Mouse (Mus musculus) adrenal gland, postnatal 25 days (tissue): ENCODE data around the gene Runx2. TPM values are rescaled to one million over a fixed set of nuclear protein-coding genes. Genes with fewer than 3 reads are reported as not detected.

Experiments used
- DNase-seq: peaks from one replicate; pipeline ENCODE4 v3.0.0; 2021; ENCODE audit warnings: mixed read lengths
- total RNA-seq: library from RNA; stranded (reverse); gene quantifications from 2 replicates; pipeline ENCODE4 v1.2.3, GENCODE M21; 2021

Gene Runx2
- total RNA-seq, 1 experiment from 2014 or later = 60.4 TPM

- DNase-seq = no peak
These were observed 286.0 kb downstream of the Runx2 start for GRCm38 (mm10) chr17:44528617-44529016.

GRCm38 (mm10) chr17:44524146-44524545 is 290.5 kb downstream of the Runx2 start:
- no peak for DNase-seq

GRCm38 (mm10) chr17:44522906-44523305 is 291.7 kb downstream of the Runx2 start:
- DNase-seq = peak; percentile 48

- no peak for DNase-seq
These were observed 294.2 kb downstream of the Runx2 start for GRCm38 (mm10) chr17:44520122-44521075.

- DNase-seq = no peak
These were observed 295.2 kb downstream of the Runx2 start for GRCm38 (mm10) chr17:44519356-44519755.

GRCm38 (mm10) chr17:44518156-44518555 is 296.4 kb downstream of the Runx2 start:
- DNase-seq = no peak

- DNase-seq = no peak
These were observed 306.3 kb downstream of the Runx2 start for GRCm38 (mm10) chr17:44508198-44508715.

- DNase-seq = no peak
These were observed 306.9 kb downstream of the Runx2 start for GRCm38 (mm10) chr17:44507741-44508140.

GRCm38 (mm10) chr17:44506524-44506923 is 308.1 kb downstream of the Runx2 start:
- no peak for DNase-seq

- no peak for DNase-seq
These were observed 309.7 kb downstream of the Runx2 start for GRCm38 (mm10) chr17:44504794-44505317.

GRCm38 (mm10) chr17:44502176-44502575 is 312.4 kb downstream of the Runx2 start:
- no peak for DNase-seq

GRCm38 (mm10) chr17:44500306-44500899 is 314.2 kb downstream of the Runx2 start:
- DNase-seq = peak; percentile 64

GRCm38 (mm10) chr17:44490164-44490794 is 324.3 kb downstream of the Runx2 start:
- DNase-seq = no peak

- DNase-seq = no peak
These were observed 325.3 kb downstream of the Runx2 start for GRCm38 (mm10) chr17:44489346-44489745.

- no peak for DNase-seq
These were observed 326.9 kb downstream of the Runx2 start for GRCm38 (mm10) chr17:44487514-44488244.

GRCm38 (mm10) chr17:44485337-44485736 is 329.3 kb downstream of the Runx2 start:
- no peak for DNase-seq

GRCm38 (mm10) chr17:44479918-44480317 is 334.7 kb downstream of the Runx2 start:
- no peak for DNase-seq

- DNase-seq = no peak
These were observed 335.1 kb downstream of the Runx2 start for GRCm38 (mm10) chr17:44479491-44479890.

GRCm38 (mm10) chr17:44475910-44476309 is 338.7 kb downstream of the Runx2 start:
- no peak for DNase-seq

GRCm38 (mm10) chr17:44474280-44474679 is 340.3 kb downstream of the Runx2 start:
- no peak for DNase-seq

- DNase-seq = no peak
These were observed 341.9 kb downstream of the Runx2 start for GRCm38 (mm10) chr17:44472695-44473094.

- DNase-seq = no peak
These were observed 350.9 kb downstream of the Runx2 start for GRCm38 (mm10) chr17:44463679-44464078.
